Mouse (Mus musculus) layer of hippocampus, adult 9-11 months (tissue): Measurements from ENCODE around the gene Pop5.
A peak's percentile ranks its signal among the peaks of the same experiment; 100 is the strongest.

ENCODE experiments used
- DNase-seq: peaks from one replicate; pipeline ENCODE4 v3.0.0; 2022

Pop5 gene

DNA sequence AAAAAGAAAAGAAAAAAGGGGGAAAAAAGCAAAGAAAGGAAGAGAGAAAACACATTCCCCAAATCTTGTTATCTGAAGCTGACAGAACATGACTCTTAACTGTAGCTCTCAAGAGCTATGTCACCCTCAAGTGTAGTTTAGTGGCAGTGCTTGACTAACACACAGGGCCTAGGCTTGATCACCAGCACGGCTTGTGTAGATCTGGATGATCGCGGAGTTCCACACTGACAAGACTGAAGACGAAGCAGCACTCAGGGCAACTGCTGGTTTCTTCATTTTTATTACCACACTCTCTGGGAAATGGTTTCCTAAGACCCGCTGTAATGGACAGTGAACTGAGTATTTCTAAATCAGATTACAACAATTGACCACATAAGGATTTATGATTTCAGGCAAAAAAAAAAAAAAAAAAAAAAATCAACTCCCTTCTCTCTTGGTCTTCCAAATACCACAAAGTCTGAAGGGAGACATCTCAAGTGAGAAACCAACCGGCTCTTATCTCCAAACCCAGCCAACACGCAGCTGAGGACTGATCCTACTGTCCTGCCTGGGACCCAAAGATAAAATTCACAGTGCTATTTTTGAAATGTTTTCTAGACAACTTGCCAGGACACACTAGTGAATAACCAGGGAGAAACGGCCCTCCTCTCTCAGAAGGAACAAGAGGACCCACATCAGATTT lies 31.3 kb downstream of the Pop5 start:
- no peak for DNase-seq

DNA sequence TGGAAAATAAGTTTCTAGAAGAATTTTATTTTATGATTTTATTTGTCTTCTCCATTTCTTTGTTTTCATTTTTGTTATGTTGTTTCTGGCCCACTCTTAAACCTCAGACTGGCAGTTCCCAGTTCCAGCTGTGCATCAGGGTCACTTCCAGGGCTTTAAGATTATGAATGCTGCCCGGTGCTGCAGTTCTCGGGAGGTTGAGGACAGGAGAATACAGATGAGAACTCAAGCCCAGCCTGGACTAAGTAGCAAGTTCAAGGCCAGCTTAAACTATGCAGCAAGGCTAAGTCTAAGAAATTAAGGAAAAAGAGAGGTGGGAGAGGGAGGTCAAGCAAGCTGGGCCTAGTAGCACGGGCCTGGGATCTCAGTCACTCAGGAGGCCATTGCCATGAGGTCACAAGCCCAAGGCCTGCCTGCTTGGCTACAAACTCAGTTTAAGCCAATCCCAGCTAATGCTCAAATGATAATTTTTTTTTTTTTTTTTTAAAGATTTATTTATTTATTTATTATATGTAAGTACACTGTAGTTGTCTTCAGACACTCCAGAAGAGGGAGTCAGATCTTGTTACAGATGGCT lies 31.9 kb downstream of the Pop5 start:
- no peak for DNase-seq

DNA sequence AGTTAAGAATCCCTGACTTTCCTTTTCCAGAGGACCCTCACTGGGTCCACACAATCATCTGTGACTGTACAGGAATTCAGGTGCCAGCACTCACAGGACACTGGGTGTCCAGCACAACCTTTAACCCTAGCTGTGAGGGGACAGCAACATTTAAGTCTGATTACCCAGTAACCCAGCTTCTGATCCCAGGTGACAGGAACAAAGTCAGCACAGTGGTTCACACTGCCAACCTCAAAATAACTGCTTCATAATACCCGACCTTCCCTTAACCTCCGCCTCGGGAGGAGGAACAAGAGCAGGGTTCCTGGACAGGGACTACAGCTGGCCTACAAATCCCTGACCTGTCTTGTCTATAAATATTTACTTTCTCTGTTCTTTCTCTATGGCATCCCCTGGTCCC lies 32.6 kb downstream of the Pop5 start:
- DNase-seq = no peak

DNA sequence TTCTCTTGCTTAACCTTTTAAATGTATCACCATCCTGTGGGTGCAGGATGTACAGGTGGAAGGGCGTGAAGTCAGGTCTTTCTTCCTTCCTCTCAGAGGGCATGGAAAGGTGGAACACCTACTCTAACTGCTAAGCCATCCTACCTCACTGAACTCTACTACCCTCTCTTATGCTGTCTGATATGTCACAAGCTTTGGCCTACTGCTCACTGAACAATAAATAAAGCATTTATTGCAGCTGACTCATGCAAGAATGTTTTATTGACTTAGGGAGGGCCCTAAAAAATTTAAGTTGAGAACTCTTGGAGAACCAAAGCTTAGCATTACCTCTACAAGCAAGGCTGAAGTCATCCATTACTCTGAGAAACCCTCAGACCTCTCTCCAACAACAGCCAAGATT lies 34.3 kb downstream of the Pop5 start:
- no peak for DNase-seq

DNA sequence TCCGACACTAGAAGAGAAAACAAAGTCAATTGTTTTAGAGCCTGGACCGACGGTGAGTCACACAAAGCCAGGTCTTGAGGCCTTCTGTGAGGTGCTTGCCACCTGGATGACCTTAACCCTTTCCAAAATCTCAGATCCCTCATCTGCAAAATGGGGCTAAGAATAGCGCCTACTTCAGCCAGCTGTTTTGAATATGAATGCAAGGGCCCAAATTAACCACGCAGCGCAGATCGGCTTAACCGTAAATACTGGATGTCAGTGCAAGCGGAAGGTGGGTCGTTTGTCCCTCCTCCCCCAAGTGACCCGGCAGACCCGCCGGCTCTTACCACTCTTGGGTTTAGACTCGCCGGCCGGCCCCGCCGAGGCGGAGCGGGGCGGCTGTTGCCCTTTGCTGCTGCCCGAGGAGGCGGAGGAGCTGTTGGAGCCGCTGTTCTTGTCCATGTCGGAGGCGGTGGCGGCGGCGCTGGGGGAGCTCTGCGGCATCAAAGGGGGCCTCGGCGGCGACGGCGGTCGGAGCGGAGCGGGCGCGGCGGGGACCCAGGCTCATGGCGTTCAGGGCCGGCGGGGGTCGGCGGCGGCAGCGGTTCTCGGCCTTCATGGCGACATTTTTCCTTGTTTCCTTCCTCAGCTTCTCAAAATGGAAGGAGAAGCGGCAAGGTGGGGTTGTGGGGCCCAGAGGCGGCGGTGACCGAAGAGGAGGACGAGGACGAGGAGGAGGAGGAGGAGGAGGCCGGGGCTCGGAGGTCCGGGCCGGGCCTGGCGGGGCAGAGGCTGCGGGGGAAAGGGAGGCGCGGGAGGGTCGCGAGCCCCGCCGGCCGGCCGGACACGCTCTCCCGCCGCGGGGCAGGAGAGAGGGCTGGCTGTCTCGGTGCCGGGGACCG lies 36.5 kb downstream of the Pop5 start:
- DNase-seq = no peak

DNA sequence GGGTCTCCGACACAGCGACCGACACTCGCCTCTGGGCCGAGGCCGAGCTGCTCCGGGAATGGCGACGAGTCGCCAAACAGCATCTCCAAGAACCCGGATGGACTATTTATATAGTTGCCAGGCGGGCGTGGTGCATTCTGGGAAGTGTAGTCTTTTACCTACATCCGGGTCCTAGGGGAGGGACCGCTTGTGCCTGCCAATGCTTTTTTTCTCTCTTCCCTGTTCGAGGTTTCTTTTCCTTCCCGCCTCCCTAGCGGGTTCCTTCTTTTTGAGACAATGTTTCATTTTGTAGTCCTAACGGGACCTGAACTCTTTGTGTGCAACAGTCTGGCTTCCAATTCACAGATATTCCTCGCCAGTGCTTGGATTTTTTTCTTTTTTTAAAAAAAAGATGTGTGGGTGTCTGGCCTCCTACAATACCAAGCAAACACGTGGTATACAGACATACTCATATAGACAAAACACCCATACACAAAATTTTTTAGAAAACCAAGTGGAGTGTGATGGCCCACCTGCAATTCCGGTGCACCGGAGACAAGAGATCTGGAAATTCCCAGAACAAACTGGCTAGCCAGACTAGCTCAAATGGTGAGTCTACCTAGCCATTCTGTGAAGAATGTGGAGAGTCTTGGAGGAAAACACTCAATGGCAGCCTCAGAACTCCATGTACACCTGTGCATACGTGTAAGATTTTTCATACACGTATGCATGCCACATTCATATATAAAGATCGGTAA lies 37.3 kb downstream of the Pop5 start, which contains the start of gene Rnf10:
TSS of gene Rnf10 (minus strand) at position 87 of the 737 bp plus-strand sequence.
- DNase-seq = peak; percentile 97

DNA sequence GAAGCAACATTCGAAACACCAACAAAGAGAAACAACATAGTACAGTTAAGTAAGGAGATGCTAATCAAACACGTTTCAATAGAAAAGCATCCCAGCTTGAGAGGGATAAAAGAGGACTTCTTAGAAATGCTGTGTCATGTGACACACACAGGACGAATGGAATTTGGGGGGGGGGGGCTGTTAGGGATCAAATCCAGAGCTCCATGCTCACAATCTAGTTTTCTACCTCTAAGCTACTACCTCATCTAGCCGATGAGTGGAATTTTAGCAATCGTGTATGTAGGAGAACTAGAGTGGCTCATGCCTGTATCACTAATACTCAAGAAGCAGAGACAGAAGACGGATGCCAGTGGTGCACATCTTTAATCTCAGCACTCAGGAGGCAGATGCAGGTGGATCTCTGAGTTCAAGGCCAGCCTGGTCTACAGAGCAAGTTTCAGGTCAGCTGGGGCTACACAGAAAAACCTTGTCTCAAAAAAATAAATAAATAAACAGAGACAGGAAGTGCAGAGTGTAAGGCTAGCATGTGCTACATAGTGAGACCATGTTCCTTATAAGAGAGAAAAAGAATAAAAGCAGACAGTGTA lies 38.0 kb downstream of the Pop5 start:
- no peak for DNase-seq

DNA sequence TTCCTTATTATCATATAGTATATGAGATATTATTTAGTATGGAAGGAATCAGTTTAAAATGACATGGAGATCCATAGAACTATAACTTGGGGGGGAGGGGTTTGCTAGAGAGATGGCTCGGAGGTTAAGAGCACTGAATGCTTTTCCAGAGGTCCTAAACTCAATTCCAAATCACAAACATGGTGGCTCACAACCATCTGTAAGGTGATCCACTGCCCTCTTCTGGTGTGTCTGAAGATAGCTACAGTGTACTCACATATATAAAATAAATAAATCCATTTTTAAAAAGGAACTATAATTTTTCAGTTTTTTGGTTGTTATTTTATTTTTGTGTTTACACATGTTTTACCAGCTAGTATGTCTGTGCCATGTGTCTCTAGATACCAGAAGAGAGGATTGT lies 38.7 kb downstream of the Pop5 start:
- DNase-seq = no peak

DNA sequence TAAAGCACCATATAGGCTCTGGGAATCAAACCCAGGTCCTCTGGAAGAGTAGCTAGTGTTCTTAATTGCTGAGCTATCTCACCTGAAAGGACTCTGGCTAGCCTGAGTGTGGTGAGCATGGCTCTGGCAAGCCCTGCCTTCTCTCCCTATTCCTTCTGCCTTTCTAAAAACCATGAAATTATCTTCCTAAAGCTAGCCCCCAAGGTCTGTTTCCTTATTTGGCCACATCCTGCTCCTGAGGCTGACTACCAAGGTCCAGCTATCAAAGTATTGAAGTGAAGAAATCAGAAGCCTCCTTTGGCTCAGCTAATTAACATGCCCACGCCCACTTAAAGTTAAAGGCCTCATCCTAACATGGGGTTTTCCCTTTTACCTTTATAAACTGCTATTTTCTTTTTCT lies 39.1 kb downstream of the Pop5 start:
- no peak for DNase-seq

DNA sequence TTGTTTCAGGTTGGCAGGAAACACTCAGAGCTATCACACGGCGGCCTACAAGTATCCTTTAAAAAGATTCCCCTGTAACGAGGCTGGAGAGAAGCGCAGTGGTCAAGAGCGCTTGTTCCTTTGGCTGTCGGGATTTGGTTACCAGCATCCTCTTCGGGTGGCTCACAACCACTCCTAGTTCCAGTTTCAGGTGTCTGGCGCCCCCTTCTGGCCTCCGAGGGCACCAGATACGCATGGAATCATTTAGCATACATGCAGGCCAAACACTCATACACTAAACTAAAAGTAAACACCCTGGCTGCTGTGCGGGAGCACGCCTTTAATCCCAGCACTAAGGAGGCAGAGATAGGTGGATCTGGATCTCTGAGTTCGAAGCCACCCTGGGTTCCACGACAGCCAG lies 40.4 kb downstream of the Pop5 start:
- DNase-seq = no peak

DNA sequence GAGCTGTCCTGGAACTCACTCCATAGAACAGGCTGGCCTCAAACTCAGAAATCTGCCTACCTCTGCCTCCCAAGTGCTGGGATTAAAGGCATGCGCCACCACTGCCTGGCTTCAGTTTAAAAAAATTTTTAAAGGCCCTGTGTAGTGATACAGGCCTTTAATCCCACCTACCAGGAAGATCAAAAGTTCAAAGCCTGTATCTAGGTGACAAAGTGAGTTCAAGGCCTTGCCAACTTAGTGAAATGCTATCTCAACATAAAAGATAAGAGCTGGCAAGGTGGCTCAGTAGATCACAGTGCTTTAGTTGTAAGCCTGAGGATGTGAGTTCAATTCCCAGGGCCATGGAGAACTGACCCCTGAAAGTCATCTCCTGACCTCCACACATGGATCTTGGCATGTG lies 42.4 kb downstream of the Pop5 start:
- DNase-seq = no peak

DNA sequence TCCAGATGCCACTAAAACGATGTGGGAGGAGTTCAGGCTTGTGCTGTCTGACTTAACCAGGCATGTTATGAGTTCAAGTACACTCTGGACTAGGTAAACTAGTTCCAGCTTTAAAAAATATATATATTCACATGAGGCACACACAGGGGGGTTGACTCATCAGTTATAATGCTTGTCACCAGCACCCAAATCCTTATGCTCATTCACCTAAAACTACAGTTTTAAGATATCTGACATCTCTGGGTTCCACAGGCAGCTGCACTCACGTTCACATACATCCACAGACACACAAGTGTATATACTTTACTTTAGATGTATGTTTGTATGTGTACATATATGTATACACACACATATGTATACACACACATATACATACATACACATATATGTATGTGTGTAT lies 43.1 kb downstream of the Pop5 start:
- DNase-seq = no peak

DNA sequence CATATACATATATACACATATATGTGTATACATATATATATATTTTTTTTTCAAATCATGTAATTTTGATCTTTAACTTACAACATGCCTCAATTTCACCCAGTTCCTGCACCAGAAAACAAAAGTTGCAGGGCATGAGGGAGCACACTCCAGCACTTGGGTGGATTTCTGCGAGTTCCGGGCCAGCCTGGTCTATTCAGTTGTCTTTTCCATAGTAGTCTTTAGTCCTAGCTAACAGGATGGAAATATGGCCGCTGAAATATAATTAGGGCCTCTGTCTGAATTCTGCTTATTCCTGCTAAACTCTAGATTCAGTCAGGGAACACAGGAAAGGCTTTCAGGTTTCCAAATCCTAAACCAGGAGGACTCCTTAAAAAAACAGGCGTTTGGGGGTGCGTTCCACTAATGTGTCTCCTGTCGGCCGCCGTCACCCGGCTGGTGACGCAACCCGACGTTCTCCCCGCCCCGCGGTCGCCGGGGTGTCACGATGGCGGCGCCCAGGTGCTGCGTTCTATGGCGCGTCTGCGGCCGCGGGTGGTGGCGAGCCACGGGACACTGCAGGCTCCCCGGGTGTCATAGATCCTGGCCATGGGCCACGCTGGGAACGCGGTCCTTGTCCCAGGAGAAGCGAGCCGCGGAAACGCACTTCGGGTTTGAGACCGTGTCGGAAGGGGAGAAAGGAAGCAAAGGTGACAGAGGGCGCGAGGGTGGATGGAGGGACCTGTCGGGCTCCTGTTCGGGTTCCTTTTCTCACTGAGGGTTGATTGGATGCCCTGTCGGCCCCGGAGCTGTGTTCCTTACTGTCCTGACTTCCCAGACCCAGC lies 43.8 kb downstream of the Pop5 start, which contains the start of gene Coq5:
TSS of gene Coq5 (plus strand) at position 441 of the 824 bp plus-strand sequence.
- DNase-seq = peak; percentile 85

DNA sequence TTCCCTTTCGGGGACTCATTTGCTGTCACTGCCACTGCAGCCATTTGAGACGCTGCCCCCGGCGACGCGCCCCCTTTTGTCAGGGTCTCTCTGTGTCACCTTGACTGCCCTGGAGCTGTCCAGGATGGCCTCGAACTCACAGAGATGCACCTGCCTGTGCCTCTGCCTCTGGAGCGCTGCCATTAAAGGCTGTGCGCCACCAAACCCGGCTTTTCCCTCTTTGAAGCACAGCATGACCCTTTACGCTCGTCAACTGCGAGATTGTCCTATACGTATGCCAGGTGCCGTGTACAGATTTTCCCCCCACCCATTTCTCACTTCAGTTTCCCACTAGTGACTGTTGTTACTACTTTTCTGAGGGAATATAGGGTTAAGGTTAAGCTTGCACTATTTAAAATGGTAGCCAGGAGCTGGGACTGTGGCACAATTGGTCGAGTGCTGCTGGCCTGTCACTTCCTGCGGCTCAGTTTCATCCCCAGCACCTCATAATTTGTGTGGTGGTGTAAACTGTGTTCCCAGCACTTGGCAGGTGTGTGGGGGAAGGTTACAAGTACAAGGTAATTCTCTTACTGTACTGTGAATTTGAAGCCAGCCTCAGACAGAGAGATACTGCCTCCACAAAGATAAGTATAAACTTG lies 44.5 kb downstream of the Pop5 start:
- no peak for DNase-seq

DNA sequence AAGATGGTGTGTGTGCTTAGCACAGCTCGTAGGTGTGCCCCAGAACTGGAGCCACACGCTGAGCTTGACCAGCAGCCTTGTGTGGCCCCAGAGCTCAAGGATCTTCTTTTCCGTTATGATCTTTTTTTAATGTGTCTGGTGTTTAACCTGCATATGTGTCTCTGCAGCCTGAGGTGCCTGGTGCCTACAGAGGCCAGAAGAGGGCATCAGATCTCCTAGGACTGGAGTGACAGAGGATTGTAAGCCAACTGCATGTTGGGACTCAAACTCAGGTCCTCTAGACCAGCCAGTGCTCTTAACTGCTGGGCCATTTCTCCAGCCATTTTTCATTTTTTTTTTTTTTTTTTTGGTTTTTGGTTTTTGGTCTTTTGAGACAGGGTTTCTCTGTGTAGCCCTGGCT lies 49.1 kb downstream of the Pop5 start:
- DNase-seq = no peak

DNA sequence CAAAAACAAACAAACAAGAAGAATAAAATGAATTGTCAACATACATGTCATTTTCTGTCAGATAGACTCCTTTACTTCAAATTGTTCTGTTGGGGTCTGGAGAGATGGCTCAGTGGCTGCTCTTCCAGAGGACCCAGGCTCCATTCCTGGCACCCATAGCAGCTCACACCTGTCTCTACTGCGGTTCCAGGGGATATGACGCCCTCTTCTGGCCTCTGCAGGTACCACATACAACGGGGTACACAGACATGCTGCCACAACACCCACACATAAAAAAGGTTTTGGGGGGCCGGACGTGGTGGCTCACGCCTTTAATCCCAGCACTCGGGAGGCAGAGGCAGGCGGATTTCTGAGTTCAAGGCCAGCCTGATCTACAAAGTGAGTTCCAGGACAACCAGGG lies 58.5 kb downstream of the Pop5 start:
- no peak for DNase-seq
